Comparison of ENCODE assay signal across 10 mouse cellular contexts in genomic region chrX:145307174-145307573, GRCm38 (mm10). TPM values are rescaled to one million over a fixed set of nuclear protein-coding genes. Genes with fewer than 3 reads are reported as not detected.
DNase-seq lines count a peak whose midpoint lies in the region; ATAC-seq and TF ChIP-seq lines count a peak whose summit lies in the region.
"Had no signal": no experiment of that assay in that cellular context is flagged by ENCODE, and none has a peak within 500 bp of the region (broad histone marks: within the 10 kb centered on the region; RNA-seq: fewer than 3 reads in every experiment).

No protein-coding gene starts in this region.

- H3K27me3 ChIP-seq in lung, embryonic 14.5 days (ENCODE audit: insufficient read depth, low read length) = no peaks in the 10 kb centered on the region
- no peaks in the 10 kb centered on the region for H3K27me3 ChIP-seq in embryonic facial prominence, embryonic 10.5 days (replicated peaks; ENCODE audit: low read depth, poor library complexity, severe bottlenecking)

- peak; percentile 13 to 38 for DNase-seq in adrenal gland, adult (ENCODE audit: inconsistent age in 2 of 2, low spot score in 1 of 2)
- DNase-seq in adrenal gland, adult 18-20 months (ENCODE audit: low spot score in 2 of 2) = no peak
- DNase-seq in lung, embryonic 14.5 days = peak; percentile 78
- no peak for DNase-seq in lung, adult 18-20 months
- DNase-seq in embryonic facial prominence, embryonic 10.5 days (ENCODE audit: low spot score) = peak; percentile 16
- peak; percentile 8 to 60 for DNase-seq in layer of hippocampus, adult 18-20 months (ENCODE audit: low spot score in 2 of 2)
- DNase-seq in thymus, postnatal 14 days = peak; percentile 5

- H3K27ac ChIP-seq in lung, embryonic 14.5 days (ENCODE audit: low read depth) = no peak overlapping the region
- H3K27ac ChIP-seq in embryonic facial prominence, embryonic 10.5 days (replicated peaks) = no peak overlapping the region
- H3K27ac ChIP-seq: macrophage had no signal

- no peak overlapping the region for H3K9ac ChIP-seq in lung, embryonic 14.5 days

- no peak for ATAC-seq in lung, embryonic 14.5 days (ENCODE audit: insufficient read depth)
- peak; percentile 97 for ATAC-seq in megakaryocyte progenitor cell, adult 5-6 weeks (replicated peaks; ENCODE audit: poor library complexity)

- H3K4me2 ChIP-seq in lung, embryonic 14.5 days = no peak overlapping the region

- peak; percentile 60 for TF ChIP-seq CTCF in lung, embryonic 14.5 days (IDR thresholded peaks at IDR 0.05; ENCODE audit: low read depth)

- no peaks in the 10 kb centered on the region for H3K4me1 ChIP-seq in lung, embryonic 14.5 days (ENCODE audit: insufficient read depth)
- no peaks in the 10 kb centered on the region for H3K4me1 ChIP-seq in embryonic facial prominence, embryonic 10.5 days

- H3K9me3 ChIP-seq in lung, embryonic 14.5 days (ENCODE audit: low read depth, low read length) = no peaks in the 10 kb centered on the region
- H3K9me3 ChIP-seq in embryonic facial prominence, embryonic 10.5 days = no peaks in the 10 kb centered on the region

- H3K4me3 ChIP-seq in lung, embryonic 14.5 days (ENCODE audit: low read depth, low read length) = no peak overlapping the region
- H3K4me3 ChIP-seq in embryonic facial prominence, embryonic 10.5 days = no peak overlapping the region
- H3K4me3 ChIP-seq: erythroblast, embryonic 14.5 days had no signal

- no peaks in the 10 kb centered on the region for H3K36me3 ChIP-seq in lung, embryonic 14.5 days (ENCODE audit: insufficient read depth)
- H3K36me3 ChIP-seq in embryonic facial prominence, embryonic 10.5 days (replicated peaks) = no peaks in the 10 kb centered on the region

- 2% methylated on average over 2 of the region's 2 CpGs for WGBS in lung, embryonic 14.5 days
- 3% methylated on average over 2 of the region's 2 CpGs for WGBS in embryonic facial prominence, embryonic 10.5 days

RNA-seq across cellular contexts. Expression of gene Lhfpl1, which starts 41.7 kb away (rescaled TPM):
- total RNA-seq in adrenal gland, adult 18-20 months (2021) = not detected
- polyA plus RNA-seq in lung, embryonic 14.5 days (2014; fragmentation: Nextera tagmentation; extraction: Ambion mirVana) = 0.14 and 0.53 TPM in 2 replicates
- polyA plus RNA-seq in embryonic facial prominence, embryonic 10.5 days (2016; fragmentation: Nextera tagmentation; extraction: Ambion mirVana) = 0.84 and 1.7 TPM in 2 replicates
- total RNA-seq in layer of hippocampus, adult 18-20 months (2021) = 1 to 10 TPM; 2.7 to 5.4 TPM
- total RNA-seq in megakaryocyte progenitor cell, adult 5-6 weeks (2015) = not detected in 2 replicates
- total RNA-seq in megakaryocyte progenitor cell, adult 5-6 weeks (2017) = not detected in 2 replicates
- polyA plus RNA-seq: erythroblast, embryonic 14.5 days; macrophage had no signal

Comparison
In these comparisons a context has a peak if more than half of its experiments do, and no peak if none do; other contexts are left out.
1. DNase-seq: peak in adrenal gland, adult (2 of 2), lung, embryonic 14.5 days (single experiment), embryonic facial prominence, embryonic 10.5 days (single experiment), layer of hippocampus, adult 18-20 months (2 of 2) and thymus, postnatal 14 days (single experiment); none in adrenal gland, adult 18-20 months (0 of 2) and lung, adult 18-20 months (0 of 2).